Mouse (Mus musculus): Measurements from ENCODE around the gene Cerk.
"Not testable (repeated sequence)": the region's sequence is repeated elsewhere in the genome, so short reads cannot be mapped to it uniquely, and the experiment has no call there.

Cerk gene

GRCm38 (mm10) chr15:86161800-86162199, 24.1 kb downstream of the Cerk start:
- not testable (repeated sequence) for DNase-seq (ENCODE audit: low spot score)

- DNase-seq (ENCODE audit: low spot score), result no peak
Measured at GRCm38 (mm10) chr15:86160906-86161305, 25.0 kb downstream of the Cerk start.

- no peak for DNase-seq (ENCODE audit: low spot score)
Measured at GRCm38 (mm10) chr15:86159719-86160118, 26.2 kb downstream of the Cerk start.

GRCm38 (mm10) chr15:86159093-86159492, 26.8 kb downstream of the Cerk start:
- DNase-seq (ENCODE audit: low spot score), result no peak

GRCm38 (mm10) chr15:86156492-86156891, 29.4 kb downstream of the Cerk start:
- DNase-seq (ENCODE audit: low spot score), result no peak

GRCm38 (mm10) chr15:86153481-86153960, 32.4 kb downstream of the Cerk start:
- DNase-seq (ENCODE audit: low spot score), result no peak

- no peak for DNase-seq (ENCODE audit: low spot score)
Measured at GRCm38 (mm10) chr15:86150593-86150992, 35.3 kb downstream of the Cerk start.

- DNase-seq (ENCODE audit: low spot score), result no peak
Measured at GRCm38 (mm10) chr15:86146922-86147321, 39.0 kb downstream of the Cerk start.

- no peak for DNase-seq (ENCODE audit: low spot score)
Measured at GRCm38 (mm10) chr15:86145046-86145445, 40.9 kb downstream of the Cerk start.

- no peak for DNase-seq (ENCODE audit: low spot score)
Measured at GRCm38 (mm10) chr15:86144577-86144976, 41.4 kb downstream of the Cerk start.

- DNase-seq (ENCODE audit: low spot score), result peak; percentile 45
Measured at GRCm38 (mm10) chr15:86140323-86140722, 45.6 kb downstream of the Cerk start.

GRCm38 (mm10) chr15:86137638-86138037, 48.3 kb downstream of the Cerk start:
- peak; percentile 33 for DNase-seq (ENCODE audit: low spot score)

GRCm38 (mm10) chr15:86134941-86135783, 50.8 kb downstream of the Cerk start:
- peak; percentile 84 for DNase-seq (ENCODE audit: low spot score)

GRCm38 (mm10) chr15:86130657-86131056, 55.3 kb downstream of the Cerk start:
- no peak for DNase-seq (ENCODE audit: low spot score)

- no peak for DNase-seq (ENCODE audit: low spot score)
Measured at GRCm38 (mm10) chr15:86129036-86129435, 56.9 kb downstream of the Cerk start.

- DNase-seq (ENCODE audit: low spot score), result peak; percentile 74
Measured at GRCm38 (mm10) chr15:86124359-86124758, 61.6 kb downstream of the Cerk start.

GRCm38 (mm10) chr15:86123409-86123808, 62.5 kb downstream of the Cerk start:
- no peak for DNase-seq (ENCODE audit: low spot score)

GRCm38 (mm10) chr15:86122261-86122949, 63.5 kb downstream of the Cerk start:
- DNase-seq (ENCODE audit: low spot score), result peak; percentile 30

- no peak for DNase-seq (ENCODE audit: low spot score)
Measured at GRCm38 (mm10) chr15:86119186-86119585, 66.8 kb downstream of the Cerk start.

- DNase-seq (ENCODE audit: low spot score), result no peak
Measured at GRCm38 (mm10) chr15:86117115-86118100, 68.5 kb downstream of the Cerk start.

- no peak for DNase-seq (ENCODE audit: low spot score)
Measured at GRCm38 (mm10) chr15:86116421-86116820, 69.5 kb downstream of the Cerk start.

GRCm38 (mm10) chr15:86113342-86113710, 72.6 kb downstream of the Cerk start:
- no peak for DNase-seq (ENCODE audit: low spot score)
